Mouse (Mus musculus) intestine, postnatal 0 days (tissue): ENCODE results near the gene Cul3. TPM values are rescaled to one million over a fixed set of nuclear protein-coding genes. Genes with fewer than 3 reads are reported as not detected.

ENCODE experiments used
- ATAC-seq: fragments of 200-750 bp; cut with Nextera tagmentation; 2 replicates; pipeline ENCODE4 v1.8.0; 2017; ENCODE audit warnings: mild to moderate bottlenecking, moderate TSS enrichment, moderate library complexity
- H3K27ac ChIP-seq: fragments of 300-500 bp; sonication (generic); 2 replicates; pipeline ENCODE4 v1.5.1; 2014; ENCODE audit warnings: mild to moderate bottlenecking, low read depth, low read length, moderate library complexity
- H3K27me3 ChIP-seq: fragments of 300-500 bp; sonication (generic); replicated peaks from 2 replicates; pipeline ENCODE4 v1.6.1; 2014; ENCODE audit warnings: low read length, mixed read lengths; ENCODE audit not compliant: control insufficient read depth, insufficient read depth
- H3K36me3 ChIP-seq: fragments of 300-500 bp; sonication (generic); 2 replicates; pipeline ENCODE4 v1.6.1; 2014; ENCODE audit warnings: mild to moderate bottlenecking, moderate library complexity; ENCODE audit not compliant: control insufficient read depth, insufficient read depth
- H3K4me1 ChIP-seq: fragments of 300-500 bp; sonication (generic); replicated peaks from 2 replicates; pipeline ENCODE4 v1.6.1; 2014; ENCODE audit warnings: antibody characterized with exemption, low read length, mixed read lengths; ENCODE audit not compliant: control insufficient read depth, insufficient read depth
- H3K4me2 ChIP-seq: fragments of 300-500 bp; sonication (generic); replicated peaks from 2 replicates; pipeline ENCODE4 v1.6.1; 2014; ENCODE audit warnings: low read depth, mild to moderate bottlenecking, moderate library complexity
- H3K4me3 ChIP-seq: fragments of 300-500 bp; sonication (generic); 2 replicates; pipeline ENCODE4 v1.5.1; 2014; ENCODE audit warnings: low read depth, low read length
- H3K9ac ChIP-seq: fragments of 300-500 bp; sonication (generic); 2 replicates; pipeline ENCODE4 v1.6.1; 2014; ENCODE audit warnings: mild to moderate bottlenecking, low read depth, low read length
- H3K9me3 ChIP-seq: fragments of 300-500 bp; sonication (generic); 2 replicates; pipeline ENCODE4 v1.6.1; 2016; ENCODE audit warnings: mixed run types; ENCODE audit not compliant: control insufficient read depth
- CTCF ChIP-seq: sonication (generic); IDR thresholded peaks from 2 replicates; pipeline ENCODE4 v1.5.1; 2016; ENCODE audit warnings: low read depth, mild to moderate bottlenecking, control low read depth, antibody characterized with exemption, moderate library complexity
- WGBS: fragments of 180-500 bp; shearing (Covaris S2); extraction: QIAGEN DNeasy Blood & Tissue Kit; methylation state at CpG from one replicate; pipeline ENCODE4 v1.1.7; 2014; 5-methylcytosine and 5-hydroxymethylcytosine counted together
- polyA plus RNA-seq: library from polyadenylated mRNA; unstranded; fragments of >200 nt; fragmentation: Nextera tagmentation; extraction: Ambion mirVana; gene quantifications from 2 replicates; pipeline ENCODE4 v1.2.1, GENCODE M21; 2015

Gene Cul3
- polyA plus RNA-seq, 1 experiment from 2014 or later, result 31.8 TPM

DNA sequence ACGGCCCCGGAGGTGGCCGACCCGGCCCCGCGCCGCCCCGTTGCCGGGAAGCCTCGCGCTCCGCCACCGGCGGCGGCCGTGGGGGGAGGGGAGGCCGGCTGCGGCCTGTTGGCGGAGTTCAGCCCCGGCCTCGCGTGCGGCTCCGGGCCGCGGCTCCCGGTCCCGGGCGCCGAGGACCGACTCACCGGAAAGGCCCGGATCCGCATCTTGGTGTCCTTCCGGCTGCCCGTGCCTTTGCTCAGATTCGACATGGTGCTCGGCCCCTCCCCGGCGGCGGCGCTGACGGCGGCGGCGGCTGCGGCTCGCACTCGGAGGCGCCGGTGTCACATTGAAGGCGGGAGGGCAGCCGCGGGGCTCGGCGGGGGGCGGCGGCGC is 232 bp downstream of the Cul3 start:
- H3K27me3 ChIP-seq, result no peaks in the 10 kb centered on the region
- H3K27ac ChIP-seq, result peak overlapping the region; percentile 99
- WGBS, result 0% methylated on average over 27 of the region's 59 CpGs
- peak overlapping the region; percentile 67 for H3K4me2 ChIP-seq
- peak overlapping the region; percentile 96 for H3K4me3 ChIP-seq
- H3K9ac ChIP-seq, result peak overlapping the region; percentile 97
- ATAC-seq, result peak; percentile 65; the same call in 1 of the 2 replicates
- H3K36me3 ChIP-seq, result no peaks in the 10 kb centered on the region
- no peaks in the 10 kb centered on the region; the same call in none of the 2 replicates for H3K4me1 ChIP-seq
- no peaks in the 10 kb centered on the region for H3K9me3 ChIP-seq
- no peak for TF ChIP-seq CTCF

DNA sequence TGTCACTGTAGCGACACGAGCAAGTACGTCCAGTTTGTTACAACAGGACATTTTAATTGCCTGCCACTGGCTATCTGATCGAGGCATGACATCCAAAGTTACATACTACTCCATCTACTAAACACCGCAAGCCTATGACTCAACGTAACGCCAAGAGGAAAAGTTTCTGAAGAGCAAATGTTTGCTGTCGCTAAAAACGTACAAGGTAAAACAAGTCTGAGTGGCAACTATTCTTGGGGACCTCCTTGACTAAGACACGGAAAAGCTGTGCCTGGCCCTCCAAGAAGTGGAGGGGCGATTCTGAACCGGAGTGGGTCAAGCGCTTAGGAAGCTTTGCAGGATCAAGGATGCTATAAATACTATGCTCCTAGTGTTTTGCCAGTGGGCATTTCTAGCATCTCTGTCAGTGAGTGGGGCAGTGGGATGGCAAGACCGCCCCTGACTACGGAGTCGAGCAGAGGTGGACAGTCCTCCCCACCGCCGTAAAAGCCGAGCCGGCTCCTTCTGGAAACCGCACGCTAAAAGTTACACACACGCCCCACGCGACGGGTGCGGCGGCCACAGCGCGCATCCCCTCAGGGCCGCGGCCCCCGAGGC is 757 bp downstream of the Cul3 start:
- H3K4me1 ChIP-seq, result no peaks in the 10 kb centered on the region; the same call in none of the 2 replicates
- H3K4me3 ChIP-seq, result peak overlapping the region; percentile 96
- no peaks in the 10 kb centered on the region for H3K36me3 ChIP-seq
- peak; percentile 2; the same call in 1 of the 2 replicates for ATAC-seq
- H3K4me2 ChIP-seq, result peak overlapping the region; percentile 67
- H3K27ac ChIP-seq, result peak overlapping the region; percentile 99
- H3K27me3 ChIP-seq, result no peaks in the 10 kb centered on the region
- TF ChIP-seq CTCF, result no peak
- under 1% methylated on average over 33 of the region's 33 CpGs for WGBS
- H3K9ac ChIP-seq, result peak overlapping the region; percentile 97
- no peaks in the 10 kb centered on the region for H3K9me3 ChIP-seq

- Histone ChIP-seq H3K4me2 (peak overlapping the region; percentile 67), H3K4me1 (no peaks in the 10 kb centered on the region; the same call in none of the 2 replicates), H3K27me3 (no peaks in the 10 kb centered on the region), H3K27ac (no peak overlapping the region), H3K36me3 (no peaks in the 10 kb centered on the region), H3K9me3 (no peaks in the 10 kb centered on the region), H3K4me3 (peak overlapping the region; percentile 96), H3K9ac (no peak overlapping the region)
- TF ChIP-seq CTCF, result no peak
- ATAC-seq, result no peak
- WGBS, result 2% methylated on average over 1 of the region's 1 CpGs
These were observed 1.9 kb downstream of the Cul3 start for GRCm38 (mm10) chr1:80338398-80338797.

GRCm38 (mm10) chr1:80335726-80336368 is 4.4 kb downstream of the Cul3 start:
- no peak overlapping the region for H3K27ac ChIP-seq
- no peak overlapping the region for H3K4me2 ChIP-seq
- H3K4me1 ChIP-seq, result no peaks in the 10 kb centered on the region; the same call in 1 of the 2 replicates
- H3K9ac ChIP-seq, result no peak overlapping the region
- H3K27me3 ChIP-seq, result no peaks in the 10 kb centered on the region
- H3K36me3 ChIP-seq, result no peaks in the 10 kb centered on the region
- no peak overlapping the region for H3K4me3 ChIP-seq
- ATAC-seq, result no peak
- WGBS, result 42% methylated on average over 1 of the region's 1 CpGs
- no peak for TF ChIP-seq CTCF
- H3K9me3 ChIP-seq, result no peaks in the 10 kb centered on the region

DNA sequence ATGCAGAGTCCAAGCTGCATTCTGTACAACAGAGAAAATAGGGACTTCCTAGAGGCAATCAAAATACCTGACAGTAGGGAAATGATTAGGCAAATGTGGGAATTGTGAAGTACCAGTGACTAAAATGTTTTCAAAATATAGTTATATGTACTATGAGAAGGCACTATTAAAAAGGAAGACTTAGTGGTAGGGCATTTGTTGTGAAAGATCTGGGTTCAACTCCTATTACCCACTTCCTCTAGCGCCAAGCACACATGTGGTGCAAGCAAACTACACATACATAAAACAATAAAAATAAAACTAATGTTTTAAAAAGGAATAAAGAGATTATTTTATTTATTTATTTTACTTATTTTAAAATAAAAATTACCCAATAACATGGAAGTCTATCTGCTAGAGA is 5.2 kb downstream of the Cul3 start:
- H3K27me3 ChIP-seq, result no peaks in the 10 kb centered on the region
- H3K4me2 ChIP-seq, result no peak overlapping the region
- H3K9me3 ChIP-seq, result no peaks in the 10 kb centered on the region
- TF ChIP-seq CTCF, result no peak
- no peak overlapping the region for H3K9ac ChIP-seq
- H3K4me1 ChIP-seq, result no peaks in the 10 kb centered on the region; the same call in 1 of the 2 replicates
- H3K27ac ChIP-seq, result no peak overlapping the region
- 90% methylated on average over 1 of the region's 1 CpGs for WGBS
- no peak overlapping the region for H3K4me3 ChIP-seq
- ATAC-seq, result no peak
- no peaks in the 10 kb centered on the region for H3K36me3 ChIP-seq

DNA sequence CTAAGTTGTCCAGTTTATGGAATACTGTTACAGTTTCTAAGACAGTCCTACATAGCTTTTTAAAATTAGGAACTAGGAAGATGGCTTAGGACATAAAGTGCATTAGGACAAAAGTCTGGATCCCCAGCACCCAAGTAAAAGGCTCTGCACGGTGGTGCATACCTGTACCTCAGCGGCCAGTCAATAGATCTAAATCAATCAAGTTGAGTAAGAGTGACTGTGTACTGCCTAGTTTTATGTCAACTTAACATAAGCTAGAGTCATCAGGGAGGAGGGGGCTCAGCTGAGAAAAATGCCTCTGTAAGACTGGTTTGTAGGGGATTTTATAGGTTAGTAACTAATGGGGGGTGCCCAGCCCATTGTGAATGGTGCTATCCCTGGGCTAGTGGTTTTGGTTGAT is 9.3 kb downstream of the Cul3 start:
- Histone ChIP-seq H3K4me2 (no peak overlapping the region), H3K9me3 (no peaks in the 10 kb centered on the region), H3K9ac (no peak overlapping the region), H3K4me3 (no peak overlapping the region), H3K27ac (no peak overlapping the region), H3K27me3 (no peaks in the 10 kb centered on the region), H3K36me3 (no peaks in the 10 kb centered on the region), H3K4me1 (no peaks in the 10 kb centered on the region)
- ATAC-seq, result no peak
- 53% methylated on average over 2 of the region's 2 CpGs for WGBS
- no peak for TF ChIP-seq CTCF
